Mouse (Mus musculus): ENCODE results near the gene Raf1. TPM values are rescaled to one million over a fixed set of nuclear protein-coding genes. Genes with fewer than 3 reads are reported as not detected.

The Raf1 gene
- polyA plus RNA-seq (2015; fragmentation: Nextera tagmentation; extraction: Ambion mirVana), result 158 and 160 TPM in 2 replicates

GRCm38 (mm10) chr6:115676452-115677128 lies at the start of gene Raf1:
Raf1 (minus strand) TSS chr6:115676635.
- no peaks in the 10 kb centered on the region for H3K9me3 ChIP-seq (ENCODE audit: control insufficient read depth, low read length)
- no peaks in the 10 kb centered on the region for H3K27me3 ChIP-seq (replicated peaks; ENCODE audit: control insufficient read depth, insufficient read depth, low read length)
- H3K4me1 ChIP-seq (replicated peaks; ENCODE audit: control insufficient read depth, insufficient read depth, low read length), result peaks cover 19% of the 10 kb centered on the region
- H3K27ac ChIP-seq (ENCODE audit: low read length), result peak within 1 kb of the TSS; percentile 99
- H3K36me3 ChIP-seq (ENCODE audit: control insufficient read depth, insufficient read depth), result no peaks in the 10 kb centered on the region
- H3K4me2 ChIP-seq (ENCODE audit: low read length), result peak within 1 kb of the TSS; percentile 67
- peak within 1 kb of the TSS; percentile 100 for H3K9ac ChIP-seq (replicated peaks; ENCODE audit: low read depth, low read length)
- peak within 1 kb of the TSS; percentile 96 for H3K4me3 ChIP-seq (replicated peaks; ENCODE audit: low read length)
- under 1% methylated on average over 51 of the region's 51 CpGs for WGBS
- ATAC-seq, result peak; percentile 99

DNA sequence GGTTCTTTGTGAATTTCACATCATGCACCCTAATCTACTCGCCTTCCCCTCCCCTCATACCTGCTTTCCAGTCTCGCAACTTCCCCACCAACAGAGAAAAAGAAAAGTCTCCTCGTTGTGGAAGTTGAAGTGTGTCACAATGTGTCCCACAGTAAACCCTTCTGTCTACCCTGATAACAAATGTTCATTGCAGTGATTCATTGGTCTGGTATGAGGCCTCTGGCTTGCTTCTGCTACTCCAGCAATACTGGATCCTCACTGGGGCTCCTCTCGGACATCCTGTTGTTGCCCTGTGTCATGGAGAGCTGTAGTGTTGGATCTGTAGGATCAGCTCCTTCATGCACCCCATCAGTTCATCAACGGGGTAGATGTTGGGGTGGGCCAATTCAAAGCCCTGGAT lies 45.8 kb upstream of the Raf1 start:
- H3K36me3 ChIP-seq (ENCODE audit: control insufficient read depth, insufficient read depth), result no peaks in the 10 kb centered on the region
- H3K4me1 ChIP-seq (replicated peaks; ENCODE audit: control insufficient read depth, insufficient read depth, low read length), result peaks cover 9% of the 10 kb centered on the region
- H3K9ac ChIP-seq (replicated peaks; ENCODE audit: low read depth, low read length), result no peak overlapping the region
- H3K9me3 ChIP-seq (ENCODE audit: control insufficient read depth, low read length), result peaks cover 2% of the 10 kb centered on the region; the same call in 1 of the 2 replicates
- H3K27me3 ChIP-seq (replicated peaks; ENCODE audit: control insufficient read depth, insufficient read depth, low read length), result no peaks in the 10 kb centered on the region
- no peak overlapping the region for H3K4me2 ChIP-seq (ENCODE audit: low read length)
- H3K4me3 ChIP-seq (replicated peaks; ENCODE audit: low read length), result no peak overlapping the region
- no peak overlapping the region for H3K27ac ChIP-seq (ENCODE audit: low read length)
- ATAC-seq, result no peak
- 86% methylated on average over 5 of the region's 5 CpGs for WGBS

- Histone ChIP-seq H3K36me3 (ENCODE audit: control insufficient read depth, insufficient read depth) (no peaks in the 10 kb centered on the region), H3K4me3 (replicated peaks; ENCODE audit: low read length) (peak overlapping the region; percentile 2; the same call in 1 of the 2 replicates), H3K4me1 (replicated peaks; ENCODE audit: control insufficient read depth, insufficient read depth, low read length) (peaks cover 12% of the 10 kb centered on the region), H3K27me3 (replicated peaks; ENCODE audit: control insufficient read depth, insufficient read depth, low read length) (no peaks in the 10 kb centered on the region), H3K9ac (replicated peaks; ENCODE audit: low read depth, low read length) (0 out of 2 replicates have a peak overlapping the region, but pooled peaks have one; percentile 5), H3K4me2 (ENCODE audit: low read length) (peak overlapping the region; percentile 46), H3K9me3 (ENCODE audit: control insufficient read depth, low read length) (no peaks in the 10 kb centered on the region), H3K27ac (ENCODE audit: low read length) (no peak overlapping the region)
- 2% methylated on average over 15 of the region's 15 CpGs for WGBS
- ATAC-seq, result peak; percentile 92
These were observed 41.5 kb upstream of the Raf1 start for GRCm38 (mm10) chr6:115717715-115718558.

- H3K4me3 ChIP-seq (replicated peaks; ENCODE audit: low read length), result no peak overlapping the region
- 15% methylated on average over 8 of the region's 8 CpGs for WGBS
- no peak overlapping the region for H3K9ac ChIP-seq (replicated peaks; ENCODE audit: low read depth, low read length)
- no peaks in the 10 kb centered on the region for H3K9me3 ChIP-seq (ENCODE audit: control insufficient read depth, low read length)
- no peaks in the 10 kb centered on the region for H3K36me3 ChIP-seq (ENCODE audit: control insufficient read depth, insufficient read depth)
- ATAC-seq, result peak; percentile 59
- H3K4me2 ChIP-seq (ENCODE audit: low read length), result peak overlapping the region; percentile 46
- H3K27me3 ChIP-seq (replicated peaks; ENCODE audit: control insufficient read depth, insufficient read depth, low read length), result no peaks in the 10 kb centered on the region
- H3K4me1 ChIP-seq (replicated peaks; ENCODE audit: control insufficient read depth, insufficient read depth, low read length), result peaks cover 12% of the 10 kb centered on the region
- H3K27ac ChIP-seq (ENCODE audit: low read length), result no peak overlapping the region
These were observed 40.7 kb upstream of the Raf1 start for GRCm38 (mm10) chr6:115717101-115717652.

- H3K4me1 ChIP-seq (replicated peaks; ENCODE audit: control insufficient read depth, insufficient read depth, low read length), result no peaks in the 10 kb centered on the region
- no peaks in the 10 kb centered on the region for H3K27me3 ChIP-seq (replicated peaks; ENCODE audit: control insufficient read depth, insufficient read depth, low read length)
- H3K4me3 ChIP-seq (replicated peaks; ENCODE audit: low read length), result no peak overlapping the region
- H3K4me2 ChIP-seq (ENCODE audit: low read length), result no peak overlapping the region
- no peak overlapping the region for H3K27ac ChIP-seq (ENCODE audit: low read length)
- ATAC-seq, result no peak
- H3K9ac ChIP-seq (replicated peaks; ENCODE audit: low read depth, low read length), result no peak overlapping the region
- no peaks in the 10 kb centered on the region for H3K36me3 ChIP-seq (ENCODE audit: control insufficient read depth, insufficient read depth)
- WGBS, result 77% methylated on average over 2 of the region's 3 CpGs
- H3K9me3 ChIP-seq (ENCODE audit: control insufficient read depth, low read length), result no peaks in the 10 kb centered on the region
These were observed 34.8 kb upstream of the Raf1 start for GRCm38 (mm10) chr6:115711261-115711660.

DNA sequence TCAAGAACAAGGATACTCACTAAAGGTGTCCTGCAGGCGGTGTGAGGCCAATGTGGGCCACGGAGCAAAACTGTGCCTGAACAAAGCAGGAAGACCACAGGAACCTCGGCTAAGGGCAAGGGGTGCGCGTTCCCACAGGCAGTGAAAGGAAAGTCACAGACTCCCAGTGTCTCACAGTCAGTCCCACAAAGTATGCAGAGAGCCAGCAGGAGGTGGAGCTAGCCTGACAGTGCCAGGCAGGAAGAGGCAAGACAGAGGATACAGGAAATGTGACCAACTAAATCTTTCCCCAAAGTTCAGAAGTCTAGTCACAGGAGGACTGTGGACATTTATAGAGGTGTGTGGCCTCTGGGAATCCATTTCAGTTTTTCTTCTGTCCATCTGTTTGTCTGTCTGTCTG lies 26.5 kb upstream of the Raf1 start:
- no peak overlapping the region for H3K27ac ChIP-seq (ENCODE audit: low read length)
- H3K36me3 ChIP-seq (ENCODE audit: control insufficient read depth, insufficient read depth), result no peaks in the 10 kb centered on the region
- no peak for ATAC-seq
- H3K4me2 ChIP-seq (ENCODE audit: low read length), result no peak overlapping the region
- no peaks in the 10 kb centered on the region for H3K9me3 ChIP-seq (ENCODE audit: control insufficient read depth, low read length)
- no peaks in the 10 kb centered on the region; the same call in 1 of the 2 replicates for H3K4me1 ChIP-seq (replicated peaks; ENCODE audit: control insufficient read depth, insufficient read depth, low read length)
- H3K4me3 ChIP-seq (replicated peaks; ENCODE audit: low read length), result no peak overlapping the region
- no peaks in the 10 kb centered on the region for H3K27me3 ChIP-seq (replicated peaks; ENCODE audit: control insufficient read depth, insufficient read depth, low read length)
- no peak overlapping the region for H3K9ac ChIP-seq (replicated peaks; ENCODE audit: low read depth, low read length)
- WGBS, result 83% methylated on average over 5 of the region's 5 CpGs

GRCm38 (mm10) chr6:115701302-115701701 lies 24.9 kb upstream of the Raf1 start:
- WGBS, result 49% methylated on average over 11 of the region's 11 CpGs
- H3K27me3 ChIP-seq (replicated peaks; ENCODE audit: control insufficient read depth, insufficient read depth, low read length), result no peaks in the 10 kb centered on the region
- no peaks in the 10 kb centered on the region for H3K9me3 ChIP-seq (ENCODE audit: control insufficient read depth, low read length)
- H3K4me2 ChIP-seq (ENCODE audit: low read length), result no peak overlapping the region
- H3K27ac ChIP-seq (ENCODE audit: low read length), result no peak overlapping the region
- no peak overlapping the region for H3K9ac ChIP-seq (replicated peaks; ENCODE audit: low read depth, low read length)
- ATAC-seq, result no peak
- H3K4me1 ChIP-seq (replicated peaks; ENCODE audit: control insufficient read depth, insufficient read depth, low read length), result no peaks in the 10 kb centered on the region; the same call in 1 of the 2 replicates
- no peaks in the 10 kb centered on the region for H3K36me3 ChIP-seq (ENCODE audit: control insufficient read depth, insufficient read depth)
- H3K4me3 ChIP-seq (replicated peaks; ENCODE audit: low read length), result no peak overlapping the region

- no peak overlapping the region for H3K9ac ChIP-seq (replicated peaks; ENCODE audit: low read depth, low read length)
- no peak for ATAC-seq
- no peak overlapping the region for H3K27ac ChIP-seq (ENCODE audit: low read length)
- no peaks in the 10 kb centered on the region; the same call in 1 of the 2 replicates for H3K4me1 ChIP-seq (replicated peaks; ENCODE audit: control insufficient read depth, insufficient read depth, low read length)
- no peaks in the 10 kb centered on the region for H3K27me3 ChIP-seq (replicated peaks; ENCODE audit: control insufficient read depth, insufficient read depth, low read length)
- H3K4me2 ChIP-seq (ENCODE audit: low read length), result no peak overlapping the region
- no peaks in the 10 kb centered on the region for H3K36me3 ChIP-seq (ENCODE audit: control insufficient read depth, insufficient read depth)
- H3K9me3 ChIP-seq (ENCODE audit: control insufficient read depth, low read length), result no peaks in the 10 kb centered on the region
- H3K4me3 ChIP-seq (replicated peaks; ENCODE audit: low read length), result no peak overlapping the region
- WGBS, result 97% methylated on average over 1 of the region's 1 CpGs
These were observed 24.3 kb upstream of the Raf1 start for GRCm38 (mm10) chr6:115700778-115701177.

DNA sequence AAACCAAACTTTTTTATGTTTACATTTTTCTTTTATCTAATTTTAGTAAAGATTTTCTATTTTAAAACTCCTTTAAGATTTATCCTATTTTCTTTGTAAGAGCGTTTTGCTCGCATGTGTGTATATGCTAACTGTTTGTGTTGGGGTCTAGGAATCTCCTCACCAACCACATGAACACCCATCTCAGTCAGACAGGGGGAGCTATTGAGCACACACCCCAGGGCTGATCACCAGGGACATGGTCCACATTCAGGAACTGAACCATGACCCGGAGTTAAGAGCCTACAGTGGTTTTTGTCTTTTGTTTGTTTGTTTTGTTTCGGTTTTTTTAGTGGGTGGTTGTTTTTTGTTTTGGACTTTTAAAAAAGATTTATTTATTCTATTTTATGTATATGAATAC lies 22.3 kb upstream of the Raf1 start:
- ATAC-seq, result no peak
- Histone ChIP-seq H3K27me3 (replicated peaks; ENCODE audit: control insufficient read depth, insufficient read depth, low read length) (no peaks in the 10 kb centered on the region), H3K9ac (replicated peaks; ENCODE audit: low read depth, low read length) (no peak overlapping the region), H3K27ac (ENCODE audit: low read length) (no peak overlapping the region), H3K4me2 (ENCODE audit: low read length) (no peak overlapping the region), H3K36me3 (ENCODE audit: control insufficient read depth, insufficient read depth) (no peaks in the 10 kb centered on the region), H3K9me3 (ENCODE audit: control insufficient read depth, low read length) (no peaks in the 10 kb centered on the region), H3K4me1 (replicated peaks; ENCODE audit: control insufficient read depth, insufficient read depth, low read length) (no peaks in the 10 kb centered on the region; the same call in 1 of the 2 replicates), H3K4me3 (replicated peaks; ENCODE audit: low read length) (no peak overlapping the region)
- WGBS, result 86% methylated on average over 4 of the region's 4 CpGs
